Mouse (Mus musculus): ENCODE results near the gene Inca1. TPM values are rescaled to one million over a fixed set of nuclear protein-coding genes. Genes with fewer than 3 reads are reported as not detected.

The Inca1 gene
- total and polyA plus RNA-seq, 2 experiments from 2014 or later = 0.94 to 2.3 TPM

- Histone ChIP-seq H3K4me2 (ENCODE audit: low read depth, low read length) (no peak overlapping the region), H3K27me3 (ENCODE audit: insufficient read depth, low read length) (no peaks in the 10 kb centered on the region), H3K36me3 (ENCODE audit: insufficient read depth, low read length) (peaks cover 63% of the 10 kb centered on the region), H3K4me3 (ENCODE audit: low read length) (no peak overlapping the region), H3K27ac (no peak overlapping the region), H3K9ac (replicated peaks; ENCODE audit: low read length) (no peak overlapping the region), H3K9me3 (ENCODE audit: low read length) (no peaks in the 10 kb centered on the region), H3K4me1 (ENCODE audit: insufficient read depth, low read length) (no peaks in the 10 kb centered on the region)
- TF ChIP-seq CTCF (IDR thresholded peaks at IDR 0.05; ENCODE audit: low read depth) = no peak
- DNase-seq (ENCODE audit: low spot score) = no peak
- WGBS = 92% methylated on average over 3 of the region's 3 CpGs
- no peak for ATAC-seq
Observed at GRCm38 (mm10) chr11:70721072-70721471, 21.1 kb upstream of the Inca1 start.

DNA sequence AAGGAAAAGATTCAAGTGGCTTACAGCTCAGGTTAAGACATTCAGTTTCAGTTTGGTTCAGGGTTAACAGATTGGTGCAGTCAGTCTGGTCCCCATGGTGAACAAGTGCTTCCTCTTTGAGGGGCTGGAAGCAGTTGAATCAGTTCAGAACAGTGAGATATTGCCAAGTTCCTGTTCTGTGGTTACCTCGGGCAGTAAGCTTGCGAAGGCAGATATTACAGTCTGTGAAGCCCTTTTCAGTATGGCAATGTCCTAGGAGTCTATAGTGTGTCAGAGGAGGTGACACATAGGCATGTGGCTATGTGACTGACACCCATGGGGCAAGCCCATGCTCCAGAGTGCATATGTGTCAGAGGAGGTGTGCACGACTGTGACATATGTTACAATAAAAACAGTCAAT, 20.6 kb upstream of the Inca1 start:
- no peak for TF ChIP-seq CTCF (IDR thresholded peaks at IDR 0.05; ENCODE audit: low read depth)
- WGBS = 92% methylated on average over 3 of the region's 3 CpGs
- ATAC-seq = no peak
- Histone ChIP-seq H3K4me2 (ENCODE audit: low read depth, low read length) (no peak overlapping the region), H3K27me3 (ENCODE audit: insufficient read depth, low read length) (no peaks in the 10 kb centered on the region), H3K9me3 (ENCODE audit: low read length) (no peaks in the 10 kb centered on the region), H3K36me3 (ENCODE audit: insufficient read depth, low read length) (peaks cover 58% of the 10 kb centered on the region), H3K9ac (replicated peaks; ENCODE audit: low read length) (no peak overlapping the region), H3K4me1 (ENCODE audit: insufficient read depth, low read length) (no peaks in the 10 kb centered on the region), H3K27ac (no peak overlapping the region), H3K4me3 (ENCODE audit: low read length) (no peak overlapping the region)
- DNase-seq (ENCODE audit: low spot score) = no peak

- DNase-seq (ENCODE audit: low spot score) (no peak), ATAC-seq (no peak)
- WGBS = 79% methylated on average over 5 of the region's 5 CpGs
- H3K36me3 ChIP-seq (ENCODE audit: insufficient read depth, low read length) = peaks cover 38% of the 10 kb centered on the region
- no peak overlapping the region for H3K9ac ChIP-seq (replicated peaks; ENCODE audit: low read length)
- H3K27ac ChIP-seq = no peak overlapping the region
- H3K4me3 ChIP-seq (ENCODE audit: low read length) = no peak overlapping the region
- H3K27me3 ChIP-seq (ENCODE audit: insufficient read depth, low read length) = no peaks in the 10 kb centered on the region
- no peak overlapping the region for H3K4me2 ChIP-seq (ENCODE audit: low read depth, low read length)
- no peaks in the 10 kb centered on the region for H3K9me3 ChIP-seq (ENCODE audit: low read length)
- no peak for TF ChIP-seq CTCF (IDR thresholded peaks at IDR 0.05; ENCODE audit: low read depth)
- H3K4me1 ChIP-seq (ENCODE audit: insufficient read depth, low read length) = no peaks in the 10 kb centered on the region
Observed at GRCm38 (mm10) chr11:70718481-70718880, 18.5 kb upstream of the Inca1 start.

GRCm38 (mm10) chr11:70715832-70716231, 15.9 kb upstream of the Inca1 start:
- H3K9me3 ChIP-seq (ENCODE audit: low read length) = no peaks in the 10 kb centered on the region
- no peak overlapping the region for H3K4me3 ChIP-seq (ENCODE audit: low read length)
- WGBS = 85% methylated on average over 6 of the region's 6 CpGs
- DNase-seq (ENCODE audit: low spot score) (no peak), ATAC-seq (no peak)
- TF ChIP-seq CTCF (IDR thresholded peaks at IDR 0.05; ENCODE audit: low read depth) = no peak
- H3K4me2 ChIP-seq (ENCODE audit: low read depth, low read length) = no peak overlapping the region
- H3K4me1 ChIP-seq (ENCODE audit: insufficient read depth, low read length) = no peaks in the 10 kb centered on the region
- H3K27ac ChIP-seq = no peak overlapping the region
- H3K9ac ChIP-seq (replicated peaks; ENCODE audit: low read length) = no peak overlapping the region
- H3K36me3 ChIP-seq (ENCODE audit: insufficient read depth, low read length) = peaks cover 29% of the 10 kb centered on the region
- no peaks in the 10 kb centered on the region for H3K27me3 ChIP-seq (ENCODE audit: insufficient read depth, low read length)

GRCm38 (mm10) chr11:70713222-70713621, 13.3 kb upstream of the Inca1 start:
- Histone ChIP-seq H3K4me2 (ENCODE audit: low read depth, low read length) (no peak overlapping the region), H3K36me3 (ENCODE audit: insufficient read depth, low read length) (peaks cover 23% of the 10 kb centered on the region), H3K27me3 (ENCODE audit: insufficient read depth, low read length) (no peaks in the 10 kb centered on the region), H3K9me3 (ENCODE audit: low read length) (no peaks in the 10 kb centered on the region), H3K4me1 (ENCODE audit: insufficient read depth, low read length) (no peaks in the 10 kb centered on the region), H3K9ac (replicated peaks; ENCODE audit: low read length) (no peak overlapping the region), H3K27ac (no peak overlapping the region), H3K4me3 (ENCODE audit: low read length) (no peak overlapping the region)
- WGBS = 86% methylated on average over 6 of the region's 6 CpGs
- no peak for TF ChIP-seq CTCF (IDR thresholded peaks at IDR 0.05; ENCODE audit: low read depth)
- ATAC-seq = no peak
- no peak for DNase-seq (ENCODE audit: low spot score)

DNA sequence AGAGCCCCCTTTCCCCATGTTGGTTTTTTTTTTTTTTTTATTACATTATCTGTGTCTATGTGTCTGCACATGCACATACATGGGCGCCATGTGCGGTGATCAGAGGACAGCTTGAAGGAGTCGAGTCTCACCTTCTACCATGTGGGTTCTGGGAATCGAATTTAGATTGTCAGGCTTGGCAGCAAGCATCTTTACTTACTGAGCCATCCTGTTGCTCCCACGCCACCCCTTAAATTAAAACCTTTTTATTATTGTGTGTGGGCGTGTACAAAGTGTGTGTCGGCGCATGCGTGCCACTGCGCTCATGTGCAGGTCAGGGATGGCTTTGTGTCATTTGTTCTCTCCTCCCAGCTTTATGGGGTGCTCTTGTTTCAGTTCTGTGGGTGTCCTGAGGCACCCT, 11.1 kb upstream of the Inca1 start:
- H3K4me1 ChIP-seq (ENCODE audit: insufficient read depth, low read length) = no peaks in the 10 kb centered on the region

GRCm38 (mm10) chr11:70706127-70706526, 6.2 kb upstream of the Inca1 start:
- WGBS = 92% methylated on average over 3 of the region's 3 CpGs
- Histone ChIP-seq H3K4me3 (ENCODE audit: low read length) (no peak overlapping the region), H3K27ac (no peak overlapping the region), H3K4me1 (ENCODE audit: insufficient read depth, low read length) (peaks cover 10% of the 10 kb centered on the region), H3K9me3 (ENCODE audit: low read length) (no peaks in the 10 kb centered on the region), H3K4me2 (ENCODE audit: low read depth, low read length) (no peak overlapping the region), H3K9ac (replicated peaks; ENCODE audit: low read length) (no peak overlapping the region), H3K36me3 (ENCODE audit: insufficient read depth, low read length) (peaks cover 42% of the 10 kb centered on the region), H3K27me3 (ENCODE audit: insufficient read depth, low read length) (no peaks in the 10 kb centered on the region)
- TF ChIP-seq CTCF (IDR thresholded peaks at IDR 0.05; ENCODE audit: low read depth) = no peak
- DNase-seq (ENCODE audit: low spot score) = no peak
- ATAC-seq = no peak

More for the DNA sequence above, 11.1 kb upstream of the Inca1 start:
- Histone ChIP-seq H3K36me3 (ENCODE audit: insufficient read depth, low read length) (peaks cover 26% of the 10 kb centered on the region), H3K4me3 (ENCODE audit: low read length) (no peak overlapping the region), H3K27ac (no peak overlapping the region), H3K9me3 (ENCODE audit: low read length) (no peaks in the 10 kb centered on the region), H3K9ac (replicated peaks; ENCODE audit: low read length) (no peak overlapping the region), H3K4me2 (ENCODE audit: low read depth, low read length) (no peak overlapping the region), H3K27me3 (ENCODE audit: insufficient read depth, low read length) (no peaks in the 10 kb centered on the region)
- WGBS = 95% methylated on average over 10 of the region's 10 CpGs
- TF ChIP-seq CTCF (IDR thresholded peaks at IDR 0.05; ENCODE audit: low read depth) = no peak
- ATAC-seq = no peak
- no peak for DNase-seq (ENCODE audit: low spot score)
